In the genomic region with DNA sequence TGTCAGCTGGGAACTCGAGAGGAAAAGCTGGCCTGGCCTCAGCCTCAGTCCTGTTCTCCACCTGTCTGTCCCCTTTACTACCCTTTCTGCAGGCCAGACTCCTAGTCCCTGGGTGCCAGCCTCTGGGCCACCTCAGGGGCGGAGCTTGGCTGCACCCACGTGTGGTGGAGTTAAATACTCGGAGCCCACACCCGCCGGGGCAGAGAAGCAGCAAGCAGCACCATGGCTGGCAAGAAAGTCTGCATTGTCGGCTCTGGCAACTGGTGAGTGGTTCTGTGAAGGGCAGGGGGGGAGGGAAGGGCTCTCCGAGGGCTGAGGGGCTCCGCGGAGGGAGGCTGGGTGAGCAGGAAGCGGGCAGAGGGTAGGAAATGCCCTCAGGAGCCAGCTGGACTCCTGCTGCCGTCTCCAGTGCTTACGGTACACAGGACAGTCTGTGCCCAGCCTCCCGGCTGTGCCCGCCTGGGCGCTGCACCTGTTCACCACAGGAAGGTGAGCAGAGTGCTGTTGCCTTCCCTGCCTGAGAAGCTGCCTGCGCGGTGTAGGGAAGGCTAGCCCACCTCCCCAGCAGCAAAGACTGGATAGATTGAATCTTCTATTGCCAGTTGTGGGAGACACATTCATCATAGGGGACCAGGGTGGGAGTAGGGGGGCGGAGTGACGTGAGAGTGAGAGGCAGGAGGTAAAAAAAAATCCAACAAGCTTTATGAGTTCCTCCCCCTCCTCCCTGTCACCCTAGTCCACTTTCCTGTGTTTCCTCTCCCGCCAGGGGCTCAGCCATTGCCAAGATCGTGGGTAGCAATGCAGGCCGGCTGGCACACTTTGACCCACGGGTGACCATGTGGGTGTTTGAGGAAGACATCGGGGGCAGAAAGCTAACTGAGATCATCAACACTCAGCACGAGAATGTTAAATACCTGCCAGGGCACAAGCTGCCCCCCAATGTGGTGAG, we compare ENCODE assay signal across 7 mouse cellular contexts. TPM values are rescaled to one million over a fixed set of nuclear protein-coding genes. Genes with fewer than 3 reads are reported as not detected.
DNase-seq lines count a peak whose midpoint lies in the region; ATAC-seq lines count a peak whose summit lies in the region.

TSS of gene Gpd1 (plus strand) at position 130 of the 949 bp plus-strand sequence.

- H3K4me1 ChIP-seq in forebrain, embryonic 15.5 days = peaks cover 28% of the 10 kb centered on the region

- H3K4me2 ChIP-seq in forebrain, embryonic 15.5 days (replicated peaks) = no peak within 1 kb of the TSS

- peak within 1 kb of the TSS; percentile 83 for H3K27ac ChIP-seq in forebrain, embryonic 15.5 days (replicated peaks)

- H3K36me3 ChIP-seq in forebrain, embryonic 15.5 days = peaks cover 22% of the 10 kb centered on the region

- no peak within 1 kb of the TSS for H3K9ac ChIP-seq in forebrain, embryonic 15.5 days (replicated peaks)

- no peaks in the 10 kb centered on the region for H3K9me3 ChIP-seq in forebrain, embryonic 15.5 days

- WGBS in forebrain, embryonic 15.5 days = 60% methylated on average over 26 of the region's 26 CpGs

- H3K4me3 ChIP-seq in forebrain, embryonic 15.5 days = no peak within 1 kb of the TSS

- no peaks in the 10 kb centered on the region for H3K27me3 ChIP-seq in forebrain, embryonic 15.5 days

- ATAC-seq in forebrain, embryonic 15.5 days (replicated peaks) = no peak
- 0 out of 2 replicates have a peak, but pooled peaks have one; percentile 27 for ATAC-seq in megakaryocyte, adult 5-6 weeks (ENCODE audit: poor library complexity, severe bottlenecking)

- peak; percentile 29 for DNase-seq in ZHBTc4 (ENCODE audit: low read depth, low spot score)
- DNase-seq in adrenal gland, adult 2 months = peak; percentile 87
- DNase-seq in heart, postnatal 4 days = peak; percentile 66
- DNase-seq in layer of hippocampus, postnatal 14 days (ENCODE audit: low spot score in 2 of 2) = peak; percentile 69 to 73
- DNase-seq in embryo, embryonic 11 days = no peak

RNA-seq across cellular contexts. Expression of gene Gpd1, which starts in this region (rescaled TPM):
- total RNA-seq in adrenal gland, adult 2 months (2021) = 1,000 to 10,000 TPM; 1,060 to 1,239 TPM
- polyA plus RNA-seq in adrenal gland, adult 2 months (2012; rRNA removed) = 708 and 828 TPM in 2 replicates
- 1.9 and 2.6 TPM in 2 replicates for polyA plus RNA-seq in forebrain, embryonic 15.5 days (2015; fragmentation: Nextera tagmentation; extraction: Ambion mirVana)
- 10 to 100 TPM; 24.5 to 26.4 TPM for total RNA-seq in heart, postnatal 4 days (2021)
- 10 to 100 TPM; 76.3 to 83.1 TPM for total RNA-seq in layer of hippocampus, postnatal 14 days (2021)
- 0.11 TPM in 1 of 2 replicates, not detected in the other for total RNA-seq in megakaryocyte, adult 5-6 weeks (2015)
- 0.20 and 0.26 TPM in 2 replicates for total RNA-seq in megakaryocyte, adult 5-6 weeks (2017)

Comparison
In these comparisons a context has a peak if more than half of its experiments do, and no peak if none do; other contexts are left out.
1. RNA of gene Gpd1 (total RNA-seq): 1,060 to 1,239 TPM in adrenal gland, adult 2 months, 76.3 to 83.1 TPM in layer of hippocampus, postnatal 14 days and 24.5 to 26.4 TPM in heart, postnatal 4 days; 0.11 to 0.26 TPM in megakaryocyte, adult 5-6 weeks; every median in the first group is over 10 times any median in the second.
2. RNA of gene Gpd1 (total RNA-seq): 1,060 to 1,239 TPM in adrenal gland, adult 2 months; 76.3 to 83.1 TPM in layer of hippocampus, postnatal 14 days and 24.5 to 26.4 TPM in heart, postnatal 4 days; every median in the first group is over 10 times any median in the second.
3. RNA of gene Gpd1 (polyA plus RNA-seq): 708 to 828 TPM in adrenal gland, adult 2 months; 1.9 to 2.6 TPM in forebrain, embryonic 15.5 days; every median in the first group is over 100 times any median in the second.
4. Peak in ATAC-seq in megakaryocyte, adult 5-6 weeks; RNA of the gene not detected or under 1 TPM.